Mouse (Mus musculus) testis, postnatal 10 days (tissue): Measurements from ENCODE around the gene Ibtk.
"Not testable (repeated sequence)": the region's sequence is repeated elsewhere in the genome, so short reads cannot be mapped to it uniquely, and the experiment has no call there.

Source experiments
- DNase-seq: peaks from one replicate; pipeline ENCODE4 v3.0.0; 2021; ENCODE audit warnings: low spot score

Gene Ibtk

DNA sequence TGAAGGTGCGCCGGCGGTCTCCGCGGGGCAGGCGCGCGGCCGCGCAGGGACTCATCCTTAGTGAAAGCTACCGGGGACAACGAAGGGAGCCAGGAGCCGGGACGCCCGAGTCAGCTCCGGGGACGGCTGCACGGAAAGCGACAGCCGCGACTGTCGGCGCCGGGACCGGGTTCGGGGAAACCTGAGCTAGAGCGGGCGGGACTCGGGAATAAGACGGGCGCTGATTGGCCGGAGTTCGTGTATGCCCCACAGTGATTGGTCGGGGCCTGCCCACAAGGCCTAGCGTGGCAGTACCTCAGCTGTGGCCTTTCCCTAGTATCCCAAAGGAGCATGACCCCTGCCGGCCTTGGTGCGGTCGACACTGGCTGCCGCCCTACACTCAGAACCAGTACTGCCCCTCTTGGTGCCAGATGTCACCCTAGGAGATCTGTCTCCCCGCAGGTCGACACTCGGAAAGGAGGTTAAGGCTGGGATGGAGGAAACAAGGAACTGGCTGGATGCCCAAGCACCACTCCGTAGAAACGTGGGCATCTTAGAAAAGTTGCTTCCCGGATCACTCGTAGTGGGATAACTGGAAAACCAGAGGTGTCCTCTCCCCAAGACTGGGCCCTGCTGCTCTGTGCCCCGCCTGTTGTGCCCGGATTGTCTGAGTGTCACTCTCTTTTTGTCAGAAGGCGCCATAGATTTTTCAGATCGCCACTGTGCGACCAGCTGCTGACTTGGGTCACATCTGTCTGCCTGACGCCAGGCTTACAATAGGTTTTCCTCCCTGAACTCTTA, at the start of gene Ibtk:
TSS of gene Ibtk (minus strand) at position 193 of the 780 bp plus-strand sequence.
- peak; percentile 96 for DNase-seq

- DNase-seq, result not testable (repeated sequence)
These were observed 42.4 kb upstream of the Ibtk start for GRCm38 (mm10) chr9:85791521-85791920.

DNA sequence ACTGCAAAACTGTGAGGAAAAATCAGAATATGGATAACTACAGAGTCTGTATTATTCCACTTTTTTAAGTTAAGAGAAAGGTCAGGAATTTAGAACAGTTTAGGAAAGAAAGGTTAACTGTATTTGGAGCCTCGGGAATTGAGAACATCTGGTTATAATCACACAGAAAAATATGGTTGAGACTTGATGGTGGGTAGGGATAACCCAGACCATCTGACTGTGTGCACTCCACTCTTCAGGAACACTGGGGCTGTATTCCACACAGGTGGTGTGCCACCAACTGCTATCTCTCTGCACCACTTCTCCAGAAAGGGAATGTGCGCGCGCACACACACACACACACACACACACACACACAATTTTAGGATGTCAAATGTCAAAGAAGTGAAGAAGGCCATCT, 31.1 kb upstream of the Ibtk start:
- no peak for DNase-seq

DNA sequence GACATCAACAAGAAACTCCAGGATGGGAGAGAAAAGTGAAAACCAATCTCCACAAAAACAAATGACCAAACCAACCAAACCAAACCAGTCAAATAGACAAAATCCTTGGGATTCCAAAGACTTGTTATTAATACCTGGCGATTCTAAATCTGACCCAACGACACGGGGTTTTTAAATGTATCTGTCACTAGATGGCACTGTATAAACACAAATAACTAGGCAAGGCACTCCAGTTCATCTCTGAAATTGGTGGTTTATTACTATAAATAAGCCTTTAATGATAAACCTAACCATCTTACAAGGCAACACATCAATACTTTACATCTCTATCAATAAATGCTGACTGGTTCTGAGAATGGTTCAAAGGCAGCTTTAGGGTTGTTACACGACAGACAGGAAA, 30.3 kb upstream of the Ibtk start:
- DNase-seq, result no peak

GRCm38 (mm10) chr9:85777544-85777943, 28.4 kb upstream of the Ibtk start:
- DNase-seq, result no peak

DNA sequence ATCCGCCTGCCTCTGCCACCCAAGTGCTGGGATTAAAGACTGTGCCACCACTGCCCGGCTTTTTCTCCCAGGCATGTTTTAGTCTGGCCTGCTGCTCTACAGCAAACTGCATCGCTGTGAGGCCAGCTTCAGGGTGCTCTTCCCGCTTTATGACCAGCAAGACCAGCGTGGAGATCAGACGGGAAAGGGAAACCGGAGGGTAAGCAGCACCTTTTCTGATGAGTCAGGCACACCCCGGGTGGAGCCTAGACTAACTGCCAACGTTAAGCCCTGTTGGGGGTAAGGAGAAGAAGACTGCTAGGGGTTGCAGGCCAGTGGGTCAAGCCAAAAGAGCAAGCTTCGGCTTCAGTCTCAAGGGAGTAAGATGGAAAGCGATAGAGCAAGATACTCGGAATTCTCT, 23.1 kb upstream of the Ibtk start:
- DNase-seq, result no peak

- DNase-seq, result no peak
These were observed 22.3 kb upstream of the Ibtk start for GRCm38 (mm10) chr9:85771454-85771853.

DNA sequence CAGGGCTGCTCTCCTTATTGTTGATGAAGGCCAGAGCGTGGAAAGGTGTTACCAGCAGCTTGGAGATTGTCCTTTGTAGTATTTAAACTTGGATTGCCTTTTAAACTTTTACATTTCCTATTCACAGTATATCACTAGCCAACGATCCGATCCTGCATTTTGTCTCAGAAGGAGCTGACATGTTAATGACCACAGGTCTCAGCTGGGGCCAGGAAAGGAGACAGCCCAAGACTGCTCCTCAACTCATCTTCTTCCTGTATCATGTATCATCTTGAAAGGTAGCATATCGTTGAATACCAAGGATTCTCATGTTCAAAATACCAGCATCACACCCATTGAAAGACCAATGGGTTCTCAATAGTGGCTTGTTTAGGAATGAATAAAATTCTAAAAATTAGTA, 21.2 kb upstream of the Ibtk start:
- no peak for DNase-seq

GRCm38 (mm10) chr9:85769057-85769789, 20.1 kb upstream of the Ibtk start:
- no peak for DNase-seq

DNA sequence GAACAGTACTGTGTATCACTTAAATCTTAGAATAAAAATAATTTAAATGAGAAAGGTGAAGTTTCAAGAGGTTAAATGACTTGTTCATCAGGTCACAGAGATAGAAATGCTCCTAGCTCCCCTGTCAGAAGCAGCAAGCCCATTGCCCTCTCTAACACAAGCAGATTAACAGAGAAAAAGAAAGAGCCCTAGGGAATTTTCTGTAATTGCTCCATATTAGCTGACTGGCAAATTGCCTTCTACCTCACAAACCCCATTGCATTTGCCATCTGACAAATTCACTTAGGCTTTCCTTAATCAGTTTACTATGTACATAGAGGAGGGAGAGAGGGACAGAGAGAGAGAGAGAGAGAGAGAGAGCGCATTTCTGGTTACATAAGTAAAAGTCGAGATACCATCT, 18.1 kb upstream of the Ibtk start:
- no peak for DNase-seq

GRCm38 (mm10) chr9:85762476-85762875, 13.3 kb upstream of the Ibtk start:
- no peak for DNase-seq

DNA sequence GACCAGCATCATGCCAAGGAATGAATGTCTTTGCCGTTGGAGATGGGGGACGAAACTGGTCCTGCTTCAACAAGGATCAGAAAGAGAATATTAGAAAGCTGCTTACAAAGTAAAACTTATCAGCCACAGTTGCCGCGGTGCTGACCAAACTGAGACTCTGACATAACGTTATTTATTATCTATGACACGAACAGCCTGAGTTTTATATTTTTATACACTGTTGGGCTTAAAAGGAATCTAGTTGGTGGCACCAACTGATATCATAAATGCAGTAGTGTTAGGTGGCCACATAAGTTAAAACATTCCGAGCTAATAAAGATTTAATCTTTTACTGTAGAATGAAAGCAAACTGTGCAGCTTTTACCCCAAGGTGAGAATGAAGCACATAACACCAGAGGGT, 1.7 kb upstream of the Ibtk start:
- no peak for DNase-seq

DNA sequence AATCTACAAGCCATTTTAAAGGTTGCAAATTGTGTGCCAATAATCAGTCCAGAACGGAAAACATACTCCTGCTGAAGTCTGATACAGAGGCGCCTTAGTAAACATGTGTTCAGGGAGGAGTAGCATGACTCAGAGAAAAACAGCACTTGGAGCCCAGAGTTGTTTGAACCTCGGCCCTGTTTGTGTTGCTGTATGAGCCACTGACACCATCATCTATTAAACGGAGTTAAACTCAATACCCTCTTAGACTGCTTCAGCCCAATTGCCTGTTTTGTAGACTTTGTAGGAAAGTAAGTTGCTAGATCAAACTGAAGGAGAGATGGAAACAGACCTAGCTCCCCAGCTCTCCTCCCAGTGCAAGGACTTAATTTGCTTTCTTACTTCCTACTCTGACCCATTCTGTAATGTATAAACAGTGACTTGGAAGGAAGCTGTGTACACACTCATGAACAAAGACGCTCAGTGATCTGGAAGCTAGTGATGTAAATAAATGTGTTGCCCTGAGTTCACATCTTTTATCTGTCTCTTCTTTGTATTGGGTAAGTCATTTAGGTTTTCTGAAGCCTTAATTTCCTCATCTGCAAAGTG, 882 bp upstream of the Ibtk start:
- no peak for DNase-seq

DNA sequence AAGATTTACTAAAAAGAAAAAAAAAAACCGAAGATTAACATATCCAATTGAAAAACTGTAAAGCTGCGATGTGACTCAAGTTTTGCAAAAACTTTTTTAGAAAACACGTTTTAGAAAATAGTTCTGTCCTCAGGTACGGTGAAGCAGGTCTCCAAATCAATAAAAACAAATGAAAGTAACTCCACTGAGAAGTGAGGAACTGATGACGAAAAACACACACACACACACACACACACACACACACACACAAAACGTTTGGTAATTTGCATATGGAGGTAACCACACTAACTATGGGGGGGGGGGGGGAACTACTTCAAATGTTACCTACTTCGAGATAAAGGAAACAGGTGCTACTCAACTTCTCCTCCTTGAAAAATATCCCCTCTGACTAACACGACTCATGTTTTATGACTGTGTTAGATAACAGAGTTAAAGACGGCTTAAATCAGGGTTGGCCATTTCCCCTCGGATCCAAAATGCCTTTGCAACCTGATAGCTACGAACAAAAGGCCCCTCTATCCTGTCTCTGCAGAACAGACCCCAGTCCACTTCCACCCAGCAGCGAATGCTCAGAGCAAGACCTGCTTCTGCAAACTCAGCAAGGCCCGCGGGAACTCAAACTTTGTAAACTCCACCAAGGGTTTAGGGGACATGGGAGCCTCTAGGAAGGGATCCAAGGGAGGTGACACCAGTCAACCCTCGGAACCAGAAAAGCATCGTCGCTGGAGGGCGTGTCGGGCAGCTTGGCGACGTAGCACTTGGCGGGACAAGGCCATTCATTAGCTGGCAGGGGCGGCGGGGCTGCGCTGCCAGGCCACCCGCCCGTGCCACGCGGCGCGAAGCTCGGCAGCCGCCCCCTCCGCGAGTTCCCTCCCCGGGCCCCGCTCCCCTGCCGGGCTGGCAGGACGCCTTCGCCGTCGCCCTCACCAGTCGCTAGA, 661 bp downstream of the Ibtk start:
- peak; percentile 85 for DNase-seq

- DNase-seq, result no peak
These were observed 3.6 kb downstream of the Ibtk start for GRCm38 (mm10) chr9:85745566-85745965.

- no peak for DNase-seq
These were observed 5.8 kb downstream of the Ibtk start for GRCm38 (mm10) chr9:85743358-85743757.

GRCm38 (mm10) chr9:85742107-85742506, 7.0 kb downstream of the Ibtk start:
- no peak for DNase-seq

DNA sequence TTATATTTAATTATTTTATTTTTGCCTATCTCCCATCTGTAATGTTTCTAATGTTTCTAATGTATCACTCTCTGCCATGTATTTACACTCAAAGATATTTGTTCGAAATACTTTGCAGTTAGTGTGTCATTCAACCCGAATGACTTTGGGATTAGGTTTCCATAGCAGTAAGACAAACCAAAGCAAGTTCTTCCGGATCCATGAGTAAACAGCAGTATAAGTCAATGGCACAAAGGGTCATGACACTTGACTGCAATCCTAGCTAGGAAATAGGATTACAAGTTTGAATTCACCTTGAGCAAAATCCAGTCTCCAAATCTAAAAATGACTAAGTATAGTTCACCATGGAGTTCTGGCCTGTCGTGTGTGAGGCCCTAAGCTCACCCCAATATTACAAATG, 9.9 kb downstream of the Ibtk start:
- no peak for DNase-seq

DNA sequence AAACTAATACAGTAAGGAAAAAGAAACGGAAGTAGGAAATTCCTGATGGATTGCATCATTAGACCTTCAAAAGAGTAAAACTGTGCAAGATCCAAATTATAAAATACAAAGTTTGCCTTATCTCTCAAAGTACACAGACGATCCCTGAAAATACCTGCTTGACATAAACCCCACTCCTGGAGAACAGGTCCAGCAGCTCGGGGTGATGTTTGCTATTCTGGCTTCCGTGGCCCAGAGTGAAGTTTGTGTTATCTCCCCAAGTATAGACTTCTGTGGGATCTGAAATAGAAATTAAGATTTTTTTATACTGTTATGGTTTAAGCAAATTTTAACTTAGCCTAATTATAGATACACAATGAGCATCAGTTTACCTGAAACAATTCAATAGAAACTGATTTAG, 14.3 kb downstream of the Ibtk start:
- DNase-seq, result no peak

DNA sequence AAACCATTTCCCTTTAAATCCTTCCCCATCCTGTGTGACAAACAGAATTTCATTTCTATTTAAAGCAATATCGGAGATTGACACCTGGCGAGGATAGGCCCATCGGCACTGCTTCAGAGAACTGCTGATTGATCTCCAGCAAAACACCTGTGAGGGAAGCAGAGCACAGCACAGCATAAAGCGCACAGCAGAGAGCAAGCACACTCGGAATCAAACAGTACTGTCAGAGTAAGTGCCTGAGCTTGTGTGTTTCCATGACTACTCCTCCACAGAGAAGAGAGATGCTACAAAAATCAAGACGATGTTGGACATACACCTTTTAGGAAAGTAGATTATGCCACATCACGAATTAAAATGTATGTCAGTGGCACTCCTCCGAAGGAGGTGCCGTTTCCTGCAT, 25.1 kb downstream of the Ibtk start:
- no peak for DNase-seq

GRCm38 (mm10) chr9:85717336-85717735, 31.8 kb downstream of the Ibtk start:
- DNase-seq, result no peak

- DNase-seq, result no peak
These were observed 41.8 kb downstream of the Ibtk start for GRCm38 (mm10) chr9:85707302-85707701.
